8 mouse cellular contexts compared by ENCODE assay signal in genomic region chr6:72319019-72319418, GRCm38 (mm10). TPM values are rescaled to one million over a fixed set of nuclear protein-coding genes. Genes with fewer than 3 reads are reported as not detected.
A peak's percentile ranks its signal among the peaks of the same experiment; 100 is the strongest.
DNase-seq lines count a peak whose midpoint lies in the region; ATAC-seq and TF ChIP-seq lines count a peak whose summit lies in the region.

No protein-coding gene starts in this region.

- H3K9ac ChIP-seq in kidney, embryonic 15.5 days, result no peak overlapping the region
- H3K9ac ChIP-seq in ES-E14 (ENCODE audit: insufficient read depth, low read depth, low read length, poor library complexity, severe bottlenecking), result no peak overlapping the region
- no peak overlapping the region for H3K9ac ChIP-seq in liver, postnatal 0 days (replicated peaks)

- 83% methylated on average over 11 of the region's 11 CpGs for WGBS in kidney, embryonic 15.5 days
- WGBS in liver, postnatal 0 days (ENCODE audit: insufficient replicate concordance), result 71% methylated on average over 11 of the region's 11 CpGs

- in situ Hi-C loops in ES-E14 (cut with MboI; ENCODE audit: low sequenced_read_pairs in 2 of 2, unreplicated experiment in 2 of 2), result no loop called here

- TF ChIP-seq CTCF in brain, embryonic 14.5 days (IDR thresholded peaks at IDR 0.05; ENCODE audit: borderline replicate concordance, extremely low read depth, insufficient read depth, insufficient read length), result peak; percentile 45; the same call in 1 of the 2 replicates
- peak; percentile 72 for TF ChIP-seq CTCF in liver, postnatal 0 days (IDR thresholded peaks at IDR 0.05; ENCODE audit: low read depth)

- no peak for TF ChIP-seq POLR2A in brain, embryonic 14.5 days (IDR thresholded peaks at IDR 0.05; ENCODE audit: borderline replicate concordance, extremely low read depth, insufficient read depth, insufficient read length, poor library complexity, severe bottlenecking)

- H3K4me2 ChIP-seq in kidney, embryonic 15.5 days, result no peak overlapping the region
- H3K4me2 ChIP-seq in liver, postnatal 0 days (ENCODE audit: low read depth, low read length), result no peak overlapping the region

- H3K27me3 ChIP-seq in kidney, embryonic 15.5 days, result no peaks in the 10 kb centered on the region
- no peaks in the 10 kb centered on the region for H3K27me3 ChIP-seq in liver, postnatal 0 days (ENCODE audit: insufficient read depth, low read length)

- no peak for TF ChIP-seq EP300 in liver, postnatal 0 days (IDR thresholded peaks at IDR 0.05; ENCODE audit: low read depth)

- H3K36me3 ChIP-seq in kidney, embryonic 15.5 days, result peaks cover 84% of the 10 kb centered on the region
- H3K36me3 ChIP-seq in ES-E14 (ENCODE audit: control insufficient read depth, insufficient read depth, low read length, poor library complexity, severe bottlenecking), result peaks cover 25% of the 10 kb centered on the region
- peaks cover 71% of the 10 kb centered on the region for H3K36me3 ChIP-seq in liver, postnatal 0 days (replicated peaks; ENCODE audit: insufficient read depth, low read length)

- H3K4me1 ChIP-seq in kidney, embryonic 15.5 days, result 0 out of 2 replicates have a peak, but pooled peaks cover 3% of the 10 kb centered on the region
- H3K4me1 ChIP-seq in ES-E14 (ENCODE audit: control insufficient read depth in 2 of 2, insufficient read depth in 2 of 2, low read length in 2 of 2, poor library complexity in 1 of 2), result no peaks in the 10 kb centered on the region
- 0 out of 2 replicates have a peak, but pooled peaks cover 2% of the 10 kb centered on the region for H3K4me1 ChIP-seq in liver, postnatal 0 days (ENCODE audit: insufficient read depth)

- no peak for ATAC-seq in kidney, embryonic 15.5 days (replicated peaks; ENCODE audit: low FRiP score)
- ATAC-seq in liver, postnatal 0 days, result no peak

- H3K4me3 ChIP-seq in kidney, embryonic 15.5 days (replicated peaks), result no peak overlapping the region
- H3K4me3 ChIP-seq in ES-E14 (ENCODE audit: insufficient read depth in 1 of 2, low read depth in 1 of 2, low read length in 2 of 2, poor library complexity in 1 of 2, severe bottlenecking in 1 of 2), result no peak overlapping the region
- no peak overlapping the region for H3K4me3 ChIP-seq in liver, postnatal 0 days (ENCODE audit: low read depth, low read length)

- H3K9me3 ChIP-seq in kidney, embryonic 15.5 days (replicated peaks), result no peaks in the 10 kb centered on the region
- no peaks in the 10 kb centered on the region for H3K9me3 ChIP-seq in ES-E14 (ENCODE audit: control insufficient read depth, insufficient read depth, low read depth, low read length)
- no peaks in the 10 kb centered on the region for H3K9me3 ChIP-seq in liver, postnatal 0 days (ENCODE audit: low read length)

- peak; percentile 18 to 70 for DNase-seq in kidney, adult 8-10 months
- peak; percentile 29 for DNase-seq in ES-E14 (ENCODE audit: low read depth, low spot score)
- DNase-seq in brain, embryonic 14.5 days (ENCODE audit: low read depth), result peak; percentile 46
- DNase-seq in kidney, postnatal 10 days, result peak; percentile 79
- peak; percentile 72 for DNase-seq in liver, postnatal 0 days
- peak; percentile 61 for DNase-seq in thymus, postnatal 4 days
- no peak for DNase-seq in urinary bladder, postnatal 4 days (ENCODE audit: low spot score in 2 of 2)

- no peak overlapping the region for H3K27ac ChIP-seq in kidney, embryonic 15.5 days
- no peak overlapping the region for H3K27ac ChIP-seq in ES-E14 (ENCODE audit: insufficient read depth, low read depth, low read length, poor library complexity, severe bottlenecking)
- H3K27ac ChIP-seq in liver, postnatal 0 days (ENCODE audit: low read depth), result no peak overlapping the region

TF ChIP-seq in ES-E14, 5 proteins besides CTCF, POLR2A, EP300 and RAD21:
- no peak for TF ChIP-seq CHD2 (IDR thresholded peaks at IDR 0.05; ENCODE audit: low read depth, low read length)
- 0 out of 2 replicates have a peak, but pooled peaks have one; percentile 9 for TF ChIP-seq ZC3H11A (IDR thresholded peaks at IDR 0.05; ENCODE audit: borderline replicate concordance, low read depth, low read length)

RNA-seq across cellular contexts. Expression of gene Sftpb, which starts 14.6 kb away (rescaled TPM):
- not detected in 2 replicates for polyA plus RNA-seq in kidney, embryonic 15.5 days (2015; fragmentation: Nextera tagmentation; extraction: Ambion mirVana)
- not detected in 2 replicates for total RNA-seq in ES-E14 (2012; rRNA removed)
- 0.13 and 0.16 TPM in 2 replicates for polyA plus RNA-seq in brain, embryonic 14.5 days (2012; rRNA removed)
- polyA plus RNA-seq in liver, postnatal 0 days (2015; fragmentation: Nextera tagmentation; extraction: Ambion mirVana), result 0.16 and 0.20 TPM in 2 replicates

RNA-seq across cellular contexts. Expression of gene Usp39, which starts 26.0 kb away (rescaled TPM):
- 46.3 and 50.3 TPM in 2 replicates for polyA plus RNA-seq in kidney, embryonic 15.5 days (2015; fragmentation: Nextera tagmentation; extraction: Ambion mirVana)
- 62.6 and 76.9 TPM in 2 replicates for total RNA-seq in ES-E14 (2012; rRNA removed)
- polyA plus RNA-seq in brain, embryonic 14.5 days (2012; rRNA removed), result 47.3 and 49.3 TPM in 2 replicates
- 21.1 and 21.7 TPM in 2 replicates for polyA plus RNA-seq in liver, postnatal 0 days (2015; fragmentation: Nextera tagmentation; extraction: Ambion mirVana)

RNA-seq across cellular contexts. Expression of gene 0610030E20Rik, which starts 28.1 kb away (rescaled TPM):
- 27.6 and 29.8 TPM in 2 replicates for polyA plus RNA-seq in kidney, embryonic 15.5 days (2015; fragmentation: Nextera tagmentation; extraction: Ambion mirVana)
- total RNA-seq in ES-E14 (2012; rRNA removed), result 7.7 TPM in 2 replicates
- 20.8 and 26.5 TPM in 2 replicates for polyA plus RNA-seq in brain, embryonic 14.5 days (2012; rRNA removed)
- polyA plus RNA-seq in liver, postnatal 0 days (2015; fragmentation: Nextera tagmentation; extraction: Ambion mirVana), result 13.0 and 13.3 TPM in 2 replicates

RNA-seq across cellular contexts. Expression of gene Tmem150a, which starts 36.2 kb away (rescaled TPM):
- 24.0 and 26.7 TPM in 2 replicates for polyA plus RNA-seq in kidney, embryonic 15.5 days (2015; fragmentation: Nextera tagmentation; extraction: Ambion mirVana)
- 21.2 and 26.1 TPM in 2 replicates for total RNA-seq in ES-E14 (2012; rRNA removed)
- 37.0 and 42.9 TPM in 2 replicates for polyA plus RNA-seq in brain, embryonic 14.5 days (2012; rRNA removed)
- polyA plus RNA-seq in liver, postnatal 0 days (2015; fragmentation: Nextera tagmentation; extraction: Ambion mirVana), result 92.3 and 113 TPM in 2 replicates

RNA-seq across cellular contexts. Expression of gene Rnf181, which starts 47.7 kb away (rescaled TPM):
- 116 and 130 TPM in 2 replicates for polyA plus RNA-seq in kidney, embryonic 15.5 days (2015; fragmentation: Nextera tagmentation; extraction: Ambion mirVana)
- total RNA-seq in ES-E14 (2012; rRNA removed), result 57.2 and 62.0 TPM in 2 replicates
- polyA plus RNA-seq in brain, embryonic 14.5 days (2012; rRNA removed), result 73.1 and 75.4 TPM in 2 replicates
- polyA plus RNA-seq in liver, postnatal 0 days (2015; fragmentation: Nextera tagmentation; extraction: Ambion mirVana), result 61.0 and 63.2 TPM in 2 replicates

Comparison
In these comparisons a context has a peak if more than half of its experiments do, and no peak if none do; other contexts are left out.
1. DNase-seq: peak in kidney, adult 8-10 months (2 of 2), ES-E14 (single experiment), brain, embryonic 14.5 days (single experiment), kidney, postnatal 10 days (single experiment), liver, postnatal 0 days (single experiment) and thymus, postnatal 4 days (single experiment); none in urinary bladder, postnatal 4 days (0 of 2).